Mouse (Mus musculus): Measurements from ENCODE around the gene Klc2. TPM values are rescaled to one million over a fixed set of nuclear protein-coding genes. Genes with fewer than 3 reads are reported as not detected.
"Not testable (repeated sequence)": the region's sequence is repeated elsewhere in the genome, so short reads cannot be mapped to it uniquely, and the experiment has no call there.

Klc2 gene
- total RNA-seq (2021): 10 to 100 TPM; 47.1 to 53.0 TPM

GRCm38 (mm10) chr19:5118384-5118698, at the start of gene Klc2:
Gene Klc2, minus strand, starts transcription at chr19:5118560.
- no peak for DNase-seq (ENCODE audit: low spot score)
- intact Hi-C loops (cut with DNase I): no loop called here

- intact Hi-C loops (cut with DNase I): no loop called here
- no peak for DNase-seq (ENCODE audit: low spot score)
Observed at GRCm38 (mm10) chr19:5167477-5167876, 49.1 kb upstream of the Klc2 start.

GRCm38 (mm10) chr19:5164380-5164779, 46.0 kb upstream of the Klc2 start:
- no peak for DNase-seq (ENCODE audit: low spot score)
- intact Hi-C loops (cut with DNase I): no loop called here

- DNase-seq (ENCODE audit: low spot score): no peak
- intact Hi-C loops (cut with DNase I): no loop called here
Observed at GRCm38 (mm10) chr19:5161913-5162312, 43.6 kb upstream of the Klc2 start.

- no peak for DNase-seq (ENCODE audit: low spot score)
- intact Hi-C loops (cut with DNase I): no loop called here
Observed at GRCm38 (mm10) chr19:5152261-5152660, 33.9 kb upstream of the Klc2 start.

GRCm38 (mm10) chr19:5151741-5152140, 33.4 kb upstream of the Klc2 start:
- DNase-seq (ENCODE audit: low spot score): no peak
- intact Hi-C loops (cut with DNase I): no loop called here

- intact Hi-C loops (cut with DNase I): no loop called here
- no peak for DNase-seq (ENCODE audit: low spot score)
Observed at GRCm38 (mm10) chr19:5151331-5151730, 33.0 kb upstream of the Klc2 start.

- no peak for DNase-seq (ENCODE audit: low spot score)
- intact Hi-C loops (cut with DNase I): no loop called here
Observed at GRCm38 (mm10) chr19:5150358-5150757, 32.0 kb upstream of the Klc2 start.

GRCm38 (mm10) chr19:5149041-5149440, 30.7 kb upstream of the Klc2 start:
- DNase-seq (ENCODE audit: low spot score); intact Hi-C loops (cut with DNase I): not testable (repeated sequence)

GRCm38 (mm10) chr19:5139640-5140039, 21.3 kb upstream of the Klc2 start:
- intact Hi-C loops (cut with DNase I): loop anchor here (2.0 kb wide), 2 partner anchors 23 to 45 kb away; no protein-coding TSS in a partner anchor
- no peak for DNase-seq (ENCODE audit: low spot score)

GRCm38 (mm10) chr19:5131237-5131636, 12.9 kb upstream of the Klc2 start:
- intact Hi-C loops (cut with DNase I): no loop called here
- DNase-seq (ENCODE audit: low spot score): no peak

- DNase-seq (ENCODE audit: low spot score): no peak
- intact Hi-C loops (cut with DNase I): no loop called here
Observed at GRCm38 (mm10) chr19:5129770-5130169, 11.4 kb upstream of the Klc2 start.

- DNase-seq (ENCODE audit: low spot score): no peak
- intact Hi-C loops (cut with DNase I): no loop called here
Observed at GRCm38 (mm10) chr19:5124055-5124614, 5.8 kb upstream of the Klc2 start.

GRCm38 (mm10) chr19:5123241-5123640, 4.9 kb upstream of the Klc2 start:
- intact Hi-C loops (cut with DNase I): no loop called here
- DNase-seq (ENCODE audit: low spot score): no peak

GRCm38 (mm10) chr19:5122492-5122891, 4.1 kb upstream of the Klc2 start:
- DNase-seq (ENCODE audit: low spot score): no peak
- intact Hi-C loops (cut with DNase I): no loop called here

- intact Hi-C loops (cut with DNase I): loop anchor here (2.0 kb wide), 1 partner anchor 21 kb away; no protein-coding TSS in a partner anchor
Observed at GRCm38 (mm10) chr19:5117494-5118383, 621 bp downstream of the Klc2 start.

GRCm38 (mm10) chr19:5113783-5114182, 4.6 kb downstream of the Klc2 start:
- DNase-seq (ENCODE audit: low spot score): no peak
- intact Hi-C loops (cut with DNase I): no loop called here

More at GRCm38 (mm10) chr19:5117494-5118383, 621 bp downstream of the Klc2 start:
- peak; percentile 73 for DNase-seq (ENCODE audit: low spot score)

GRCm38 (mm10) chr19:5109659-5110453, 8.5 kb downstream of the Klc2 start:
- intact Hi-C loops (cut with DNase I): loop anchor here (5.0 kb wide), 2 partner anchors 187 to 257 kb away; partner anchors contain the start of genes Banf1, Eif1ad, Gal3st3 and Sf3b2
- DNase-seq (ENCODE audit: low spot score): no peak

- DNase-seq (ENCODE audit: low spot score): no peak
- intact Hi-C loops (cut with DNase I): loop anchor here (5.0 kb wide), 2 partner anchors 189 to 259 kb away; partner anchors contain the start of genes Banf1, Eif1ad, Gal3st3 and Sf3b2
Observed at GRCm38 (mm10) chr19:5108702-5109101, 9.7 kb downstream of the Klc2 start.

- no peak for DNase-seq (ENCODE audit: low spot score)
- intact Hi-C loops (cut with DNase I): loop anchor here (5.0 kb wide), 2 partner anchors 189 to 259 kb away; partner anchors contain the start of genes Banf1, Eif1ad, Gal3st3 and Sf3b2
Observed at GRCm38 (mm10) chr19:5108271-5108575, 10.1 kb downstream of the Klc2 start.
